Mouse (Mus musculus): ENCODE results near the gene St8sia6. TPM values are rescaled to one million over a fixed set of nuclear protein-coding genes. Genes with fewer than 3 reads are reported as not detected.

Gene St8sia6
- total RNA-seq, 2 experiments from 2014 or later = 3.0 to 3.4 TPM

DNA sequence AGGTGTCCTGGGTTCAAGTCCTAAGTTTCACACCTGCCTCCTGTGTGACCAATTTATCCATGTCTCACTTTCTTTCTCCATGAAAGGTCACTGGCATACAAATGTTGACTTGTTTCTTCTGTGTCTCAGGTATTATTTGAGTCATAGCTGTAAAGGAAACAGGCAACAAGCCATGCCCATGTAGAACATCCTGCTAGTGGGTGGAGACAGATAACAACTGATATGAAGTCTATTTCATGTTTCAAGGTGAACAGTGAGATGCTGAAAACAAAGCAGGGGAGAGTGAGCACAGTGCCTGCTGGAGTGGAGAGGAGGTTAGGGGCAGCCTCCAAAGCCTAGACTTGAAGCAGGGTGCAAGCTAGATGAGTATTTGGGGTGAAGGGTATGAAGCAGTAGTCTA, 33.5 kb downstream of the St8sia6 start:
- DNase-seq = no peak

DNA sequence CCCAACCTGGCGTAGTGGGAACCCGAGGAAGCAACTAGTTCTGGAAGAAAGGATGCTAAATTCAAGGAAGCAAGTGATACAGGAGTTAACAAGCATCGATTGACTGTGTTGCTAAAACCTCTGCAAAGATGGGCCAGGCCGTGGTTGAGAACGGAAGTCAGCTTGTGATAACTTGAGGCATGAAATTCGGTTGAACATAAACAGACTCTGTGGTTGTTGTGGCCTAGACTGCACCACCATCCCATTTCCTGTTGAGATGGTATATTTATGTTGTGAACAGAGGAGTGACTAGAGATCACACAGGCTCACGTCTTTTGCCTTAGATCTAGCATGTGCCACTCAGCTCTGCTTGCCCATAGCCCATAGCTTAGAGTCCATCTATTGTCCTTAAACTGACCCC, 36.5 kb downstream of the St8sia6 start:
- no peak for DNase-seq

DNA sequence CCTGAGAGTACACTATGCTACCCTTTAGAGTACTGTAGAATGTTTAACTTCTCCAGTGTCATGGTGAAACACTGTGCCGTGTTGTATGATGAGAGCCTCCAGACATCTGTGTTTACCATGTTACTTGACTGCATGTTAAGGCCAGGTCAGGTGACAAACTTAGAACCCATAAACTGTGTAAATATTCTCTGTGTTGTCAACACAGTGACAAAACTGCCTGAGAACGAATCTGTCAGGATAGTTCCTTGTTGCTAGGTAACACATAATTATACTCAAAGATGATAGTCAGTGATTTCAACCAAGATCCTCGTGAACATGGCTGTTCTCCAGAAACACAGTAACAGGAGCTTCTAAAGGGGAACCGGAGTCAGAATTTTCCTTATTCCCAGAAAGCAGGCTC, 38.1 kb downstream of the St8sia6 start:
- no peak for DNase-seq

DNA sequence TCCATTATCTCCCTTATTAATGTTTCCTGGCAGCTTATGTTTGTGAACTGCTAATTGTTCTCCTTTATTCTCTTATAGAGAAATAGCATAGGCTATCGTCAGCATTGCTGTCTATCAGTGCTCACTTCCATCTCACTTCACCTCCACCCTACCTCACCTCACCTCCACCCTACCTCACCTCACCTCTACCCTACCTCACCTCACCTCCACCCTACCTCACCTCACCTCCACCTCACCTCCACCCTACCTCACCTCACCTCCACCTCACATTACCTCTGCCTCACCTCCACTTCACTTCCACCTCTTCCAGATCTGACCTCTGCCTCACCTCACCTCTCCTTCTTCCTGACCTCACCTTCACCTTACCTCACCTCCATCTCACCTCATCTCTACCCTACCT, 42.2 kb downstream of the St8sia6 start:
- no peak for DNase-seq

DNA sequence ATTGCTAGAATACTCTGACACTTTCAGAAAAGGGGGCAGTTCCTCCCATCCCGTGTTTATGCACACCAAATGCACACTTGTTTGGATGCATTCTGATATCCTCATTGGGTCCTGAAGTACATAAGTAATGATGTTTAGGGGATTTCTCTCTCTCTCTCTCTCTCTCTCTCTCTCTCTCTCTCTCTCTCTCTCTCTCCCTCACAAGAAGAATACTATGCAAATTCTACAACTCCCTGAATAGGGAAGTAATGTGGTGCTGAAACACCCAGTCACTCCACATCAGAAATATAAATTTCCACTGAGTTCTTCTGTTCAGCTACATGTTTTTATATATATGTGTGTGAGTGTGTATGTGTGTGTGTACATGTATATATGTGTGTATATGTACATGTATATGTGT, 43.1 kb downstream of the St8sia6 start:
- DNase-seq = no peak

DNA sequence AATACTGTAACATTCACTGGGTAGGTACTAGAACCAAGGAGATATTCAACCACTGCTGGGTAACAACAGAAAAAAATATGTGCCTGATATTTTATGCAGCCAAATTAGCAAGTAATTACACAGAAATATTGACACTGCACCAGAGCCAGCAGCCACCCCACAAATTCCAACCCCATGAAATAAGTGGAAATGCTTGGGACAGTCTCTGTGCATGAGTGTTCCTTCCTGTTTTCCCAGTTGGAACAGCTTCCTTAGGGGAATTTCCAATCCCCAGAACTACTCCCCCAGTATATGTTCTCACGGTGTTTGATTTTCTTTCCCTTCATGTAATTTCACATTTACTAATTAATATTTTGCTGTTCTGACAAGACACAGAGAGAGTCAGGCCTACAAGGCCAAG, 43.8 kb downstream of the St8sia6 start:
- DNase-seq = peak; percentile 34 to 67

DNA sequence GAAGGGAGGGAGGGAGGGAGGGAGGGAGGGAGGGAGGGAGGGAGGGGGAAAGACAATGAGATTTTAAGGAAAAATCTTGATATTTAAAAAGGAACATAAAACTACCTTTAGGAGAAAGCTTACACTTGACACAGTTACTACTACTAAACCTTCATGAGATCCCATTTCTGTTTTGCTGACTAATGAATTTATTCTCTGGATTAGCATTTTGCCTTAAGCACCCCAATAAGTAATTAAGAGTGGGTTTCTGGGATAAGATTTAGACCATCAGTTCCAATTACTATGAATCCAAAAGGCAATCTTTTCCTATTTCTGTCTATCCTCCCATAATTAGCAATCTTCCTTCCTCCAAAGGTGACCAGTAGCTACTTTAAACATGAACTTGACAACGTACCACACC, 44.7 kb downstream of the St8sia6 start:
- no peak for DNase-seq

DNA sequence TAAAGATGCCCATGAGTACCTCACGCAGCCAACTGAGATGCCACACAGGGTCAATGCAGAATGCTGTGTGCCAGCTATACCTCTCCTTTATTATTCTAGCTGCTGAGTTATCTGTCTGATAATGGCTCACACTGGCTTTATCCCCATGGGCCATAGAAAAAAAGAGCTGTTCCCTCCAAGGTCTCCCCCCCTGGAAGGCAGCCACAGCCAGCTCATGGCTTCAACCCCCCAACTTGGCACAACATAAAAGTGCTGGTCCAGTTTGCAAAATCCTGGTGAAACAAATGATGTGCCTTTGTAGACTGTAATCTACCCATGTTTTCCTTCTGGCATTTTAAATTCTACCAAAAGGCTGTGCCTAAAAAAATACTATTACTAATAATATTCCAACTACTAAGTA, 46.3 kb downstream of the St8sia6 start:
- DNase-seq = no peak

DNA sequence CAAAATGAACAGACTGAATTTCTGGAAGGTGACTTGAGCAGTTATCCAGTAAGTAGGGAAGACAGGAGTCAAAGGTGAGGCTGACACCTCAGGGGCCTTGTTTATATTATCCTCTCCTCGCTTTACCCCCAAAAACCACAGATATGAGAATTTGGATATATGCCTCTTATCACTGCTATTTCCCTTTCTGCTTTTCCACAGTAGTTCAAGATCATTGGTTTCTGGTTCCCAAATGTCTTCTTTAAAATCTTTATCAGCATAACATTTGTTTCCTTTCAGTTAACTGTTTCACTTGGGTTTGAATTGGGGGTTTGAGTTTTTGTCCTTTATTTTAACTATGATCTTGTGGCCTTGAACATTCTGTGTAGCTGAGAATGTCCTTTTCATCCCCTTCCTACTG, 47.8 kb downstream of the St8sia6 start:
- DNase-seq = no peak

DNA sequence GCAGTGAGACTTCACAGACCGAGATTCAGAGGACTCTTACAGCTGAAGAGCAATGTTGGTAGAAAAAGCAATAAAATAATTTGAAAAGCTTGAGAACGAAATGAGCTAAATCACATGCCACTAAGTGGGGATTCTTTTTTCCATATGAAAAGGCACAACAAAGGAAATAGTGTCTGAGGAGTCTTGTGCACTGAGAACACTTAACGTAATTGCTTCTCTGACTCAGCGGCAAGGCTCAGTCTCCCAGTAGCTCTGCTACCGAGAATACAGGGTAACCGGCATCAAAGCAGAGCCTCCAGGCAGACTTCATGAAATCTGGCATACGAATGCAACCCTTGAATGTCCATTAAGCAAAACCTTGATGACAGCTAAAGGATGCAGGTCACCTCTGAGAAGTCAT, 55.2 kb downstream of the St8sia6 start:
- DNase-seq = no peak

DNA sequence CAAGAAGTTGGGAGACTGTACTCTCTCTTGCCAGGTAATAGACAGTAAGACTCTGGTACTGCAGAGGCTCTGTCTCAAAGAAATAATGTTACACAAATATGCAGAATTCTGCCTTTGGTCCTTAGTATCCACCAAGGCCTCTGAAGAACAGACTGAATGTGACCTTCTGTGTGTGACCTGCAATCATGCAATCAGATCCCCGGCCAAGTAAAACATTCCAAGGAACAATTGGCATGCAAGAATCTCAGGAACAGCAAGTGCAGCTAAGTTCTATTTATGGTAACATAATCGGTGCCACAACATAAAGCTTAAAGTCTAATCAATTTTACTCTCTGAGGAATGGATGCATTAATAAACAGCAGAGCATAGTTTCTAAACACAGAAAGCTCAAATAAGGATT, 66.0 kb downstream of the St8sia6 start:
- no peak for DNase-seq

DNA sequence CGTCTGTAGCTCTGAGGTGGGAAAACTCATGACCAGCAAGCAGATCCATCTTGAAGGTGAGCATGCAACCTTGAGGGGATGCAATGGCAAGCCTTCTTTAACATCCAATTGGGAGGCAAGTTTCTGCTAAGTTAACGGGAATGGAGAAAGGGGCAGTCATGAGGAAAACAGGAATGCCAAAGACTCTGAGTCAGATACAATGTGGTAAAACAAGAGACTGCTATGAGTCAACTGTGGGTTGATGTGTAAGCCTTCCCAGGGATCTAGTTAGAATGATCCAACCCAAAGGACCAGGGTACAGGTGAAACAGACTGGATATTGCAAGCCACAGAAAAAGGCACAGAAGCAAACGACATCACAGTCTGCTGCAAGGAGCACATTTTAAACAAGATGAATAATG, 68.3 kb downstream of the St8sia6 start:
- no peak for DNase-seq

DNA sequence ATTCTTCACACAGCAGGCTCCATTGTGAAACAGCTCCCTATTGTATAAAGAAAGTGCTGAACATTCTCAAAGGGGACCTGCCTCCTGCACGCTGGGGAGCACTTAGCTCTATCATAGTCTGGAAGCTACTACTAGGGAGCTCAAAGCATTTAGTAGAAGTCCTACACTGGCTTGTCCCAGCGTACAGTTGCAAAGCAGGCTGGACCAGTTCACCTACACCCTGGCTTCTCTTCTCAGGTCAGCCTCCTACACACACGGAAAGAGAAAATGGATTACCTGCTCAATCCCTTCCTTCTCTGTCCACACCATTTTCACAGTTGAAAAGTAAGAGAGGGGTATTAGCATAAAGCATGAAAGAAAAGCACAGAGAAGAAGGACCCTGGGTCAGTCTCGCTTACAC, 71.6 kb downstream of the St8sia6 start:
- DNase-seq = no peak

DNA sequence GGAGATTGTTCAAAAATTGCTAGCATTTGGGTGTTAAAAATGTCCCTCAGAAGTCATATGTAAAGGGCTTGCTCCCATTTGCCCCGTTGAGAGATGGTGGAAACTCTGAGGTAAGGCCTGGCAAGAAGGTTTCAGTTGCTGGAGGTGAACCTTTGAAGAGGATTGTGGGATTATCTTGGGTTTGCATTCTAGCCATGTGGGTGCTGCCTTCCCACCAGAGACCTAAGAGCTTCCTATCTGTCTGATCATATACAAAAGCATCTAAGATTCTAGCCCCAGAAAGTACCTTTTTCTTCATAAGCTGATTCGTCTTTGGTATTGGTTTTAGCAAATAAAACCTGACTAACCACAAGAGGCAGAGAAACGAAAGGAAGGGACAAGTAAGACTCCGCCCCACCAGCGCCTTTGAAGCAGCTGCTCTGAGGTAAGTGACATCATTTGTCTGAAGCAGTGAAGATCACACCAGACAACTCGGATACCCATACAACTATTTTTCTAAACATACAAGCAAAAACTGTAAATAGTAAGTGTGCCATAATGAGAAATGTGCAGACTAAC, 75.2 kb downstream of the St8sia6 start:
- no peak for DNase-seq

DNA sequence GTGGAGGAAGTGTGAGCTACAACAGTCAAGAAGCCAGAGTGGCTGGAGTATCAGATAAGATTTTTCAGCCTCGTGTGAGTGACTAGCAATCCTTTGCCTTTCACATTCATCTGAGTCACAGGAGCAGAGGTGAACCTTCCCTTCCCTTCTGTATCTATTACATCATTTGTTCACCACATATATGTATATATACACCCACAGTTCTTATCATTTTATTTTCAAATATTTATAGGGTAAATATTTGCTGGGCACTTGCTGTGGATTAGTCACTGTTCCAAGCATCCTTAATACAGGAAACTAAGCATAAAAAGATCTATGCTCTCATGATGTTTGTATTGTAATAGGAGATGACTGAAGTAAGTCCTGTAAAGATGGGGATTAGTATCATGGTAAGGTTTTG, 85.1 kb downstream of the St8sia6 start:
- DNase-seq = no peak

DNA sequence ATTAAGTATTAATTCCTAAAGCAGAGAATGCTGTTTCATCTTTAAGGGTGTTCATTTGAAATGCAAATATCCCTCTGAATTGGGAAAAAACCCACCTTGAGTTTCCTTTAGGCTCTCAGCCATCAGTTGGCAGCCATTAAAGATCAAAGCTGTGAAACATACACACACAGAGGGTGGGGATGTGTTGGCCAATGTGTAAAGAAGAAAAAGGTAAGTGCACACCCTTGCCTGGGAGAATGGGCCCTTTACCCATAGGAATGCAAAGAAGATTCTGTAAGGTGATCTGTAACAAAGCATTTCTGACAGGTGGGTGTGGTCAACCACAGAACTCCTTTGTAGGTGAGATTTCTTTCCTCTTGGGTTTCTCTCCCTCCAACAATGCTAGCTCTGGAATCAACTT, 96.3 kb downstream of the St8sia6 start:
- no peak for DNase-seq

DNA sequence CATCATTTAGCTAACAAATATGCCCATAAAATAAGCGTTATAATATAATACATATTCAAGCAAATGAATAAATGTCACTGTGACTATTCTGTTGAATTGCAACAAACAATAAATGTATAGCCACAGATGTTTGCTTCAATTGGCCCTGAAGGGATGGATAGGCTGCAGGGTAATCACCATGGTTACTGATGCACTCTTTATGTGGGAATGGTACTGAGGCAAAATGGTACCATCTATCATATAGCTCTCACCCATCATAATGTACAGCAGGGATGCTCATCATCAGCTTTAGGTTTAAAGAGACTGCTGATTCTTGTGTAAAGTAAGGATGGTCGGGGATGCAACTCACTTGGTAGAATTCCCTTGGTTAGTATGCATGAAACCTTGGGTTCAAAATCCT, 99.4 kb downstream of the St8sia6 start:
- no peak for DNase-seq

DNA sequence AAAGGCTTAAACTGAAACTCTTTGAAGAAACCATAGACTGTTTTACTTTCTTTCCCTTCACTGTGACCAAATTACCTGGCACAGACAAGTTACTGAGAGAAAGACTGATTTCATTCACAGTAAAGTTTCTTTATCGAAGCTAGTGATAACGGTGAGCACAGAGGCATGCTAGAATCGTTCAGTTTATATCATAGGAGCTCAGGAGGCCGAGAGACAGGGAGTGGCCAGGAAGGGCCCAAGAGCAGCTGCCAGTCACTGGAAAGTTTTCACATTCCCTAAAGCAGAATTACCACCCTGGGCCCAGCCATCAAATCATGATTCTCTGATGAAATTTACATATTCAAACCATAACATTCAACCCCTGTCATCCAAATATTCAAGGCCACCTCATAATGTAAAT, 109.5 kb downstream of the St8sia6 start:
- DNase-seq = no peak

DNA sequence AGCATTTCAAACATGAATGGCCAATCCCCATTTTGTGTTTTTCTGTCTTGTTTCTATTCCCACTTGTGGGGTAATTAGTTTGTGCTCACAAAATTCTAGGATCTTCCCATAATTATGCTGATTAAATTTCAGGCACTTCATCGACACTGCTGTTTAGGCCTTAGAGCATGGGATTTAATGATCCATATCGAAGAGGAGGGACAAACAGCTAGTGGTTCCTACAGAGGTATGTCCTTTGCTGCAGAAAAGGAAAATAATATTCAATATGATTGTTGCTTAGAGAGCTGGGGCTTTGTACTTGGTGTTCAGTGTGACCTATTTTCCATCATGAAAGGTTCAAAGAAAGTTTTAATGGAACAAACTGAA, 110.7 kb downstream of the St8sia6 start:
- no peak for DNase-seq

DNA sequence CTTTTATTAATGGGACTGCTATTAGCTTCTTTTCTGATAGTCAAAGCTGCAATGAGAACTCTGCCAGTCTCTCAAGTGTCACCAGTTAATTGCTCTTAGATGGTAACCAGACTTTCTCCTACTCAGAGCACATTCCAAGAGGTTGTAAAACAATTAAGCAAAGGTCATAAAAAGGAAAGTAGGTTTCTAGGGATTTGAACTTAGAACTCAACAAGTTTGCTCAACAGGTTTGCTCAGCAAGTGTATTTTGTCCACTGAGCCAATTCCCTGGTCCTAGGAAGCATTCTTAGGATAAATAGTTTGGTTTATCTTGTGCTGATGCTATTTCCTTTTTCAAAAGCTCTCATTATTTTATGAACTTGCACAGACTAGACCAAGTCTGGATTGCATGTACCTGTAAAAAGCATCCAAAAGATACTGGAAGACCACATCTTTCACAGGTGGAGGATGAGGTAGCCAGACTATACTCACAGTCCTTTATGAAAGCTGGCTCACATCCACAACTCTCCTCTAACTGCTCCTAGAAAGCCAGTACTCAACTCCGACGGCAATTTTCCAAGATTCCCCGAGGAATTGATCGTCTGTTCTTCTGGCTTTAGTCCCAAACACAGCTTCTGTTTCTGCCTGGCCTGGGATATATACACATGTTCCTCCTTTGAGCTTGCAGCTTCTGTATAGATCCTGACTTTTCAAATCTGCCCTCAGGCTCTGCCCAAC, 111.2 kb downstream of the St8sia6 start:
- DNase-seq = peak; percentile 10 to 29

DNA sequence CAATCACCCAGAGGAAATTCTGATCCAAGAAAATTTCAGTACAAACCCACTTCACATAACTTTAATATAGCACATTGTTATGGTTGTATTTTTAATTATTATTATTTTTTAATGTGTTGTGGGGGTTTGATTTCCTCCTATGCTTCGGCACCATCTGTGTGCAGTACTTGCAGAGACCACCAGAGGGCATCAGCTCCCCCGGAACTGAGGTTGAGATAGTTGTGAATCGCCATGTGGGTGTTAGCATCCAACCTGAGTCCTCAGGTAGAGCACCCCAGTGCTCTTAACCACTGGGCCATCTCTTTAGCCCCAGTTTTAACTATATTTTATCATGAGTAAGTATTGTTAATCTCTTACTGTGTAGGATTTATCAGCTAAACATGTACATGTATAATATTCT, 120.9 kb downstream of the St8sia6 start:
- peak in 1 of 2 experiments; percentile 17 for DNase-seq

DNA sequence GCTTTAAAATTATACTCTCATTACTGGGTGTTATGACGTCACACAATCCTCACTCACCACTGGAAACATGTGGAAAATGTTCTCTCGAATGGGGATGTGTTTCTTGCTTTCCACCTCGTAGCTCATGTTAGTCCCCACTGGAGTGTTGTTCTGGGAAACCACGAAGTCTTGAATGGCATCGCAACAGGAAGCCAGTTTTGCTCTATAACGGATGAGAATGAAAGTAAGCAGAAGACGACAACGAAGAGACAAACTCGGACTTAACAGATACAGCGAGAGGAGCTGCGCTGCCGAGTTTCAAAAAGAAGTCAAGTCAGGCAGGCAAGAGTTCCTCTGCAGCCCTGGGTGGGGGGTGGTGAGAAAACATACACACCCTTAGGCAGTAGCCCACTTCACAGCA, 121.4 kb downstream of the St8sia6 start:
- no peak for DNase-seq

DNA sequence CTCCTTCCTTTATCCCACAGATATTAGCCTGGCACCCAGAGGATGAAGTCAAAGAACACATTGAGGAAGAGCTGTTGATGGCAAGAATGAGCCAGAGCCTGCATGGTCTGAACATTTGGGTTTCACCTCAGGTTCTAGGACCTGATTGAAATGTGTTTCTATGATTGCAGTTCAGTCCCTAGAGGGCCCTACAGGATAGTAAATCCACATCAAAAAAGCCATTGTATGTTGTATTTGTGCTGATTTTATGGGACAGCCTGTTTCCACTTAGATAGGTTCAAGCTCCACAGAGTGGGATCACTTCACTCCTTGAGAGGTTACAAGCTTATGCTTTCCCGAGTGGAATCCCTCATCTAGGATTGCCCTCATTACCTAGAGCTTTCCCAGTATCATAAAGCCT, 159.0 kb downstream of the St8sia6 start:
- DNase-seq = no peak

DNA sequence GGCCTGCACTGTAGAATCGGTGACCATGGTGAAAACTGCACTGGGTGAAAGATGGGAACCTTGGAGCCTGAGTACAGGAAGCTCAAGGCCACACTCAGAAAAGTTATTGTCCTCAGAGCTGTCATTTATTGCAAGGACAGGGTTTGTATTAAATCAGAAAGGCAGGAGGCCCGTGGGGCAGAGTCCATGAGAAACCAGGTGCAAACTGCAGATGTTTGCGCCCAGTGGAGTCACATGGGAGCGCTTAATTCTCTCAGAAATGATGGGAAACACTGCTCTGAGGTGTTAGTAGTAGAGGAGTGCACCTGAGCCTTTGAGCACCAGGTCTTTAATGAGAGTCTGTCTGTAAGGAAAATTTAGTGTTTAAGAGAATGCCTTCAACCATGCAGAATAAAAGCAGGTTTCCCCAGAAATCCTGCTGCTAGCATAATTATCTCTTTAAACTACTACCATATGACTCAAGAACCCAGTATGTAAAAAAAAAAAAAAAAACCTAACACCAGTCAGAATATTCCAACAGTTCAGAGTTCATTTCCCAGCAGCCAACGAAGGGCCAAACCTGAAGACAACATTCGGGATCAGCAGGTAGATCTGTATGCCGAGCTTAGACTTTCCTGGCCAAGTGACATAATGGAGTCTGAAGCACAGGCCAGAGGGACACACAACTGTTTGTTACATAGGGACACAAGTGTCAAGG, 163.6 kb downstream of the St8sia6 start:
- no peak for DNase-seq

Data from heart, adult 18-20 months (tissue).